Mouse (Mus musculus) olfactory bulb, adult 2 months (tissue): ENCODE results near the gene Kcnab1. TPM values are rescaled to one million over a fixed set of nuclear protein-coding genes. Genes with fewer than 3 reads are reported as not detected.

Source experiments
- H3K27ac ChIP-seq: fragments of 200-500 bp; 2 replicates; pipeline ENCODE4 v1.5.1; 2012; ENCODE audit warnings: low read depth, low read length; ENCODE audit not compliant: insufficient read depth
- H3K4me1 ChIP-seq: fragments of 200-500 bp; 2 replicates; pipeline ENCODE4 v1.6.1; 2012; ENCODE audit warnings: low read length; ENCODE audit not compliant: control insufficient read depth, insufficient read depth
- H3K4me3 ChIP-seq: fragments of 200-500 bp; 2 replicates; pipeline ENCODE4 v1.5.1; 2012; ENCODE audit warnings: mild to moderate bottlenecking, low read depth, low read length, moderate library complexity; ENCODE audit not compliant: insufficient read depth
- CTCF ChIP-seq: fragments of 200-500 bp; IDR thresholded peaks from 2 replicates; pipeline ENCODE4 v1.5.1; 2012; ENCODE audit warnings: low read depth, mild to moderate bottlenecking, low read length, moderate library complexity; ENCODE audit not compliant: insufficient read depth
- POLR2A ChIP-seq: fragments of 200-500 bp; IDR thresholded peaks from 2 replicates; pipeline ENCODE4 v1.6.1; 2012; ENCODE audit warnings: mild to moderate bottlenecking, low read depth, low read length, moderate library complexity; ENCODE audit not compliant: insufficient read depth
- WGBS: fragments of 180-500 bp; shearing (Covaris S2); methylation state at CpG from one replicate; pipeline ENCODE4 v1.1.7; 2018; 5-methylcytosine and 5-hydroxymethylcytosine counted together
- polyA plus RNA-seq: library from polyadenylated mRNA; stranded (reverse); fragments of >200 nt; gene quantifications from 2 replicates; pipeline ENCODE4 v1.2.4, GENCODE M21; 2012; ENCODE audit warnings: low replicate concordance; ENCODE audit not compliant: missing spikeins, insufficient read depth, insufficient read length

Gene Kcnab1
- polyA plus RNA-seq: not detected in 2 replicates

- no peak within 1 kb of the TSS for H3K27ac ChIP-seq
- WGBS: 2% methylated on average over 30 of the region's 30 CpGs
- H3K4me1 ChIP-seq: peaks cover 12% of the 10 kb centered on the region
- peak within 1 kb of the TSS; percentile 57 for H3K4me3 ChIP-seq
- TF ChIP-seq CTCF: no peak
Observed at GRCm38 (mm10) chr3:65108945-65109921, at the start of gene Kcnab1. TSS of gene Kcnab1 (plus strand) at chr3:65109384.

- TF ChIP-seq CTCF (no peak), POLR2A (no peak)
- Histone ChIP-seq H3K4me1 (no peaks in the 10 kb centered on the region), H3K27ac (no peak overlapping the region), H3K4me3 (no peak overlapping the region)
- 70% methylated on average over 2 of the region's 2 CpGs for WGBS
Observed at GRCm38 (mm10) chr3:65088295-65088694, 20.9 kb upstream of the Kcnab1 start.

- peaks cover 5% of the 10 kb centered on the region for H3K4me1 ChIP-seq
- H3K27ac ChIP-seq: no peak overlapping the region
- 85% methylated on average over 6 of the region's 6 CpGs for WGBS
- TF ChIP-seq POLR2A: no peak
- no peak for TF ChIP-seq CTCF
- H3K4me3 ChIP-seq: no peak overlapping the region
Observed at GRCm38 (mm10) chr3:65104117-65104516, 5.1 kb upstream of the Kcnab1 start.

GRCm38 (mm10) chr3:65110190-65110589 is 1.0 kb downstream of the Kcnab1 start:
- Histone ChIP-seq H3K27ac (no peak overlapping the region), H3K4me3 (no peak overlapping the region)
- TF ChIP-seq POLR2A (no peak), CTCF (no peak)

GRCm38 (mm10) chr3:65111176-65111575 is 2.0 kb downstream of the Kcnab1 start:
- 85% methylated on average over 2 of the region's 2 CpGs for WGBS
- TF ChIP-seq CTCF (no peak), POLR2A (no peak)
- no peak overlapping the region for H3K27ac ChIP-seq
- H3K4me1 ChIP-seq: peaks cover 12% of the 10 kb centered on the region
- H3K4me3 ChIP-seq: no peak overlapping the region

More at GRCm38 (mm10) chr3:65110190-65110589, 1.0 kb downstream of the Kcnab1 start:
- 76% methylated on average over 9 of the region's 9 CpGs for WGBS
- H3K4me1 ChIP-seq: peaks cover 12% of the 10 kb centered on the region

GRCm38 (mm10) chr3:65115164-65115563 is 6.0 kb downstream of the Kcnab1 start:
- H3K27ac ChIP-seq: no peak overlapping the region
- WGBS: 94% methylated on average over 6 of the region's 6 CpGs
- TF ChIP-seq CTCF (no peak), POLR2A (no peak)
- no peak overlapping the region for H3K4me3 ChIP-seq
- H3K4me1 ChIP-seq: no peaks in the 10 kb centered on the region

GRCm38 (mm10) chr3:65116958-65117357 is 7.8 kb downstream of the Kcnab1 start:
- TF ChIP-seq CTCF (no peak), POLR2A (no peak)
- Histone ChIP-seq H3K4me3 (no peak overlapping the region), H3K27ac (no peak overlapping the region), H3K4me1 (no peaks in the 10 kb centered on the region)
- 87% methylated on average over 3 of the region's 3 CpGs for WGBS

GRCm38 (mm10) chr3:65117365-65117764 is 8.2 kb downstream of the Kcnab1 start:
- H3K27ac ChIP-seq: no peak overlapping the region
- H3K4me1 ChIP-seq: no peaks in the 10 kb centered on the region
- 81% methylated on average over 8 of the region's 8 CpGs for WGBS

GRCm38 (mm10) chr3:65124975-65125374 is 15.8 kb downstream of the Kcnab1 start:
- 62% methylated on average over 3 of the region's 3 CpGs for WGBS
- no peak for TF ChIP-seq POLR2A
- TF ChIP-seq CTCF: no peak
- H3K4me1 ChIP-seq: no peaks in the 10 kb centered on the region
- H3K27ac ChIP-seq: no peak overlapping the region
- H3K4me3 ChIP-seq: no peak overlapping the region

More at GRCm38 (mm10) chr3:65117365-65117764, 8.2 kb downstream of the Kcnab1 start:
- no peak for TF ChIP-seq CTCF
- TF ChIP-seq POLR2A: no peak
- no peak overlapping the region for H3K4me3 ChIP-seq
